Mouse (Mus musculus) right cerebral cortex, adult 2 months (tissue): ENCODE measurements at regions not wholly inside any gene's neighbourhood (a gene's known extent, or its start where the extent isn't known, plus 50 kb on each side); places are given as distances from the start of the nearest gene placed in this dataset.

Source experiments
- DNase-seq, 2 experiments: peaks; one replicate each; pipeline ENCODE4 v3.0.0; 2021 to 2022; ENCODE audit warnings: low spot score in 2 of 2

GRCm38 (mm10) chr1:100551293-100551692 lies 778.7 kb downstream of the Cntnap5b start:
- DNase-seq = no peak

- peak; percentile 17 to 41 for DNase-seq
These were observed 784.4 kb downstream of the Cntnap5b start for GRCm38 (mm10) chr1:100556937-100557336.
